Comparison of ENCODE assay signal across 20 mouse cellular contexts in the genomic region with DNA sequence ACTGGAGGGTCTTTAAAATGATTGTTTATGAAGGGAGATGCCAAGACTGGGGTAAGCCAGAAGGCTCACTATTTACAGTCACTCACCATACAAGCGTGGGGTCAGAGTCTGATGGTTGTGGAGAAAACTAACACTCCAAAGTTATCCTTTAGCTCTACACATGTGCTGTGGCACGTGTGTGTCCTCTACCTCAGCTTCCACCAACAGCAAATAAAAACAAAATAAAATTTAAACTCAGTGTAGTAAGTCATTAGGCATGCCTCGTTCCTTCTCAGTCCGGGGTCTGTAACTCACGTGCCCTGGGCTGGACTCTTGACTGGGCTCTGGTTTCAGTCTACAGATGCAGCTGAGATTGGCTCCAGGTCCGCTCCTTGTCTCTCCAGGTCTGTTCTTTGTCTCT. TPM values are rescaled to one million over a fixed set of nuclear protein-coding genes. Genes with fewer than 3 reads are reported as not detected.
DNase-seq lines count a peak whose midpoint lies in the region; ATAC-seq and TF ChIP-seq lines count a peak whose summit lies in the region.
"Had no signal": no experiment of that assay in that cellular context is flagged by ENCODE, and none has a peak within 500 bp of the region (broad histone marks: within the 10 kb centered on the region; RNA-seq: fewer than 3 reads in every experiment).

No protein-coding gene starts in this region.

- H3K36me3 ChIP-seq in liver, postnatal 0 days (replicated peaks; ENCODE audit: insufficient read depth, low read length) = no peaks in the 10 kb centered on the region
- H3K36me3 ChIP-seq in liver, embryonic 11.5 days (ENCODE audit: control insufficient read depth, insufficient read depth, low read length) = no peaks in the 10 kb centered on the region
- no peaks in the 10 kb centered on the region for H3K36me3 ChIP-seq in stomach, postnatal 0 days (ENCODE audit: control insufficient read depth, insufficient read depth, low read length)
- H3K36me3 ChIP-seq: embryonic facial prominence, embryonic 15.5 days; forebrain, embryonic 15.5 days; heart, embryonic 12.5 days; hindbrain, embryonic 12.5 days had no signal

- H3K9ac ChIP-seq in liver, postnatal 0 days (replicated peaks) = no peak overlapping the region
- no peak overlapping the region for H3K9ac ChIP-seq in liver, embryonic 11.5 days (ENCODE audit: low read depth, low read length)
- no peak overlapping the region for H3K9ac ChIP-seq in stomach, postnatal 0 days (ENCODE audit: low read length)
- H3K9ac ChIP-seq: embryonic facial prominence, embryonic 15.5 days; forebrain, embryonic 15.5 days; heart, embryonic 12.5 days; hindbrain, embryonic 12.5 days had no signal

- H3K4me1 ChIP-seq in liver, postnatal 0 days (ENCODE audit: insufficient read depth) = peaks cover 10% of the 10 kb centered on the region; the same call in 1 of the 2 replicates
- H3K4me1 ChIP-seq in liver, embryonic 11.5 days (replicated peaks; ENCODE audit: control insufficient read depth, insufficient read depth, low read length) = peaks cover 2% of the 10 kb centered on the region; the same call in 1 of the 2 replicates
- H3K4me1 ChIP-seq in stomach, postnatal 0 days (replicated peaks; ENCODE audit: control insufficient read depth, insufficient read depth) = no peaks in the 10 kb centered on the region
- H3K4me1 ChIP-seq: forebrain, embryonic 15.5 days; hindbrain, embryonic 12.5 days had no signal

- no peaks in the 10 kb centered on the region for H3K27me3 ChIP-seq in liver, postnatal 0 days (ENCODE audit: insufficient read depth, low read length)
- H3K27me3 ChIP-seq in liver, embryonic 11.5 days (replicated peaks; ENCODE audit: control insufficient read depth, insufficient read depth, low read length) = no peaks in the 10 kb centered on the region
- H3K27me3 ChIP-seq in stomach, postnatal 0 days (ENCODE audit: control insufficient read depth, insufficient read depth, low read length) = no peaks in the 10 kb centered on the region
- H3K27me3 ChIP-seq: embryonic facial prominence, embryonic 15.5 days; forebrain, embryonic 15.5 days; heart, embryonic 12.5 days; hindbrain, embryonic 12.5 days had no signal

- no peak for TF ChIP-seq CTCF in liver, postnatal 0 days (IDR thresholded peaks at IDR 0.05; ENCODE audit: low read depth)
- TF ChIP-seq CTCF in stomach, postnatal 0 days (IDR thresholded peaks at IDR 0.05; ENCODE audit: low read depth) = no peak

- no peak overlapping the region for H3K4me3 ChIP-seq in liver, postnatal 0 days (ENCODE audit: low read depth, low read length)
- H3K4me3 ChIP-seq in liver, embryonic 11.5 days (ENCODE audit: low read depth, low read length) = no peak overlapping the region
- no peak overlapping the region for H3K4me3 ChIP-seq in stomach, postnatal 0 days (ENCODE audit: low read depth, low read length)
- H3K4me3 ChIP-seq: embryonic facial prominence, embryonic 15.5 days; erythroblast, embryonic 14.5 days; forebrain, embryonic 15.5 days; heart, adult 2 months; heart, embryonic 12.5 days; hindbrain, embryonic 12.5 days had no signal

- H3K9me3 ChIP-seq in liver, postnatal 0 days (ENCODE audit: low read length) = no peaks in the 10 kb centered on the region
- no peaks in the 10 kb centered on the region for H3K9me3 ChIP-seq in liver, embryonic 11.5 days (ENCODE audit: control insufficient read depth, low read length)
- no peaks in the 10 kb centered on the region for H3K9me3 ChIP-seq in stomach, postnatal 0 days (ENCODE audit: control insufficient read depth, low read length)
- H3K9me3 ChIP-seq: embryonic facial prominence, embryonic 15.5 days; forebrain, embryonic 15.5 days; heart, embryonic 12.5 days; hindbrain, embryonic 12.5 days had no signal

- no peak overlapping the region for H3K4me2 ChIP-seq in liver, postnatal 0 days (ENCODE audit: low read depth, low read length)
- no peak overlapping the region for H3K4me2 ChIP-seq in liver, embryonic 11.5 days
- H3K4me2 ChIP-seq in stomach, postnatal 0 days (replicated peaks; ENCODE audit: low read depth) = no peak overlapping the region
- H3K4me2 ChIP-seq: embryonic facial prominence, embryonic 15.5 days; forebrain, embryonic 15.5 days; heart, embryonic 12.5 days; hindbrain, embryonic 12.5 days had no signal

- DNase-seq in heart, adult 11 months = peak; percentile 7
- DNase-seq in heart, postnatal 4 days = no peak
- peak; percentile 27 to 44 for DNase-seq in kidney, adult 8-10 months
- no peak for DNase-seq in kidney, postnatal 10 days
- no peak for DNase-seq in liver, postnatal 0 days
- no peak for DNase-seq in liver, embryonic 11.5 days (ENCODE audit: low spot score)
- DNase-seq in yolk sac, embryonic 10.5 days (ENCODE audit: low spot score) = peak; percentile 40
- DNase-seq in stomach, postnatal 0 days (ENCODE audit: low spot score) = no peak
- DNase-seq: adrenal gland, postnatal 10 days; cerebellum, adult 11 months; cerebellum, adult 9-11 months; cerebellum, postnatal 36 days; gastrocnemius, postnatal 10 days; heart, adult 2 months had no signal

- 0 out of 2 replicates have a peak, but pooled peaks have one; percentile 38 for ATAC-seq in liver, postnatal 0 days
- no peak for ATAC-seq in liver, embryonic 11.5 days (replicated peaks; ENCODE audit: low FRiP score)
- ATAC-seq in stomach, postnatal 0 days (ENCODE audit: low FRiP score, low TSS enrichment) = no peak
- ATAC-seq: forebrain, embryonic 15.5 days; hindbrain, embryonic 16.5 days had no signal

- H3K27ac ChIP-seq in liver, postnatal 0 days (ENCODE audit: low read depth) = no peak overlapping the region
- no peak overlapping the region for H3K27ac ChIP-seq in liver, embryonic 11.5 days (ENCODE audit: low read depth, low read length)
- no peak overlapping the region for H3K27ac ChIP-seq in stomach, postnatal 0 days (replicated peaks)
- H3K27ac ChIP-seq: embryonic facial prominence, embryonic 15.5 days; forebrain, embryonic 15.5 days; heart, adult 2 months; hindbrain, embryonic 12.5 days had no signal

- TF ChIP-seq EP300 in liver, postnatal 0 days (IDR thresholded peaks at IDR 0.05; ENCODE audit: low read depth) = no peak
- no peak for TF ChIP-seq EP300 in stomach, postnatal 0 days (optimal IDR thresholded peaks at IDR 0.05)

- 77% methylated on average over 6 of the region's 6 CpGs for WGBS in liver, postnatal 0 days (ENCODE audit: insufficient replicate concordance)
- 68% methylated on average over 6 of the region's 6 CpGs for WGBS in liver, embryonic 11.5 days
- WGBS in stomach, postnatal 0 days = 70% methylated on average over 6 of the region's 6 CpGs

RNA-seq across cellular contexts. Expression of a gene that starts 27.3 kb away (rescaled TPM):
- total RNA-seq in heart, postnatal 4 days (2021) = 10 to 100 TPM; 33.5 to 35.9 TPM
- polyA plus RNA-seq in liver, postnatal 0 days (2015; fragmentation: Nextera tagmentation; extraction: Ambion mirVana) = 11.0 and 11.9 TPM in 2 replicates
- polyA plus RNA-seq in liver, embryonic 11.5 days (2014; fragmentation: Nextera tagmentation; extraction: Ambion mirVana) = 16.9 and 18.6 TPM in 2 replicates
- polyA plus RNA-seq in stomach, postnatal 0 days (2015; fragmentation: Nextera tagmentation; extraction: Ambion mirVana) = 11.8 and 12.5 TPM in 2 replicates

Comparison
In these comparisons a context has a peak if more than half of its experiments do, and no peak if none do; other contexts are left out.
1. DNase-seq: peak in heart, adult 11 months (single experiment), kidney, adult 8-10 months (2 of 2) and yolk sac, embryonic 10.5 days (single experiment); none in heart, postnatal 4 days (single experiment), kidney, postnatal 10 days (single experiment), liver, postnatal 0 days (single experiment), liver, embryonic 11.5 days (single experiment) and stomach, postnatal 0 days (single experiment).